In the genomic region with DNA sequence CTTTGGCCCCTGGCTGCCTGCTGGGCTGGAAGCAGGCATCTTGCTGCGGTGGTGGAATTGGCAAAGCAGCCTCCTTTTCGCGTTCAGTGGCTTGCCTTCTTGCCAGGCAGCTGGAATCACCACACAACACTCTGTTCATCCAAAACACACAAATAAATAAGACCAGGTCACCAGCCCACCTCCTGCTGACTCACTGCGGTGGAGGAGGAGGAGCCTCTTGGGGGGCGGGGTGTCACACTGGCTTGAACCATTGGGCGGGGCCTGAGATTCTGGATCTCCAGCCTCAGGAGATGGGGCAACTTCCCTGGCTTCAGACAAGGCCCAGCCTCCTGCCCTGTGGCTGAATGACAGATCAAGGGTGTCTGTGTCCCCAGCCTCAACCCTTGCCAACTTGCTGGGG, we compare ENCODE assay signal across 8 mouse cellular contexts. TPM values are rescaled to one million over a fixed set of nuclear protein-coding genes. Genes with fewer than 3 reads are reported as not detected.
DNase-seq lines count a peak whose midpoint lies in the region; ATAC-seq and TF ChIP-seq lines count a peak whose summit lies in the region.

No protein-coding gene starts in this region.

- no peak overlapping the region for H3K9ac ChIP-seq in lung, postnatal 0 days (replicated peaks; ENCODE audit: low read depth)
- no peak overlapping the region for H3K9ac ChIP-seq in stomach, postnatal 0 days (ENCODE audit: low read length)

- no peak overlapping the region for H3K4me3 ChIP-seq in lung, postnatal 0 days (ENCODE audit: low read depth, low read length)
- no peak overlapping the region for H3K4me3 ChIP-seq in stomach, postnatal 0 days (ENCODE audit: low read depth, low read length)

- no peak for TF ChIP-seq CTCF in lung, postnatal 0 days (IDR thresholded peaks at IDR 0.05)
- TF ChIP-seq CTCF in stomach, postnatal 0 days (IDR thresholded peaks at IDR 0.05; ENCODE audit: low read depth) = no peak

- no peaks in the 10 kb centered on the region for H3K9me3 ChIP-seq in lung, postnatal 0 days (ENCODE audit: low read length)
- H3K9me3 ChIP-seq in stomach, postnatal 0 days (ENCODE audit: control insufficient read depth, low read length) = no peaks in the 10 kb centered on the region

- ATAC-seq in lung, postnatal 0 days = peak; percentile 83
- peak; percentile 39; the same call in 1 of the 2 replicates for ATAC-seq in stomach, postnatal 0 days (ENCODE audit: low FRiP score, low TSS enrichment)
- no peak for ATAC-seq in frontal cortex, adult (ENCODE audit: low TSS enrichment)

- TF ChIP-seq EP300 in lung, postnatal 0 days (IDR thresholded peaks at IDR 0.05) = no peak
- TF ChIP-seq EP300 in stomach, postnatal 0 days (optimal IDR thresholded peaks at IDR 0.05) = no peak

- WGBS in lung, postnatal 0 days = 10% methylated on average over 5 of the region's 6 CpGs
- WGBS in stomach, postnatal 0 days = 19% methylated on average over 6 of the region's 6 CpGs

- H3K27me3 ChIP-seq in lung, postnatal 0 days (replicated peaks; ENCODE audit: insufficient read depth, low read length) = no peaks in the 10 kb centered on the region
- H3K27me3 ChIP-seq in stomach, postnatal 0 days (ENCODE audit: control insufficient read depth, insufficient read depth, low read length) = no peaks in the 10 kb centered on the region

- no peaks in the 10 kb centered on the region for H3K4me1 ChIP-seq in lung, postnatal 0 days (ENCODE audit: insufficient read depth, low read depth, low read length)
- H3K4me1 ChIP-seq in stomach, postnatal 0 days (replicated peaks; ENCODE audit: control insufficient read depth, insufficient read depth) = no peaks in the 10 kb centered on the region

- H3K27ac ChIP-seq in lung, postnatal 0 days (ENCODE audit: low read length) = no peak overlapping the region
- H3K27ac ChIP-seq in stomach, postnatal 0 days (replicated peaks) = no peak overlapping the region

- H3K4me2 ChIP-seq in lung, postnatal 0 days (replicated peaks; ENCODE audit: low read depth, low read length) = no peak overlapping the region
- no peak overlapping the region for H3K4me2 ChIP-seq in stomach, postnatal 0 days (replicated peaks; ENCODE audit: low read depth)

- DNase-seq in spleen, postnatal 10 days (ENCODE audit: low spot score in 2 of 2) = peak; percentile 41 to 76
- no peak for DNase-seq in spleen, adult 12 weeks (ENCODE audit: low spot score)
- DNase-seq in adrenal gland, postnatal 36 days = peak; percentile 88 to 90
- peak; percentile 61 for DNase-seq in gastrocnemius, postnatal 25 days
- peak; percentile 51 for DNase-seq in kidney, postnatal 14 days
- peak; percentile 74 for DNase-seq in lung, postnatal 0 days (ENCODE audit: low spot score)
- DNase-seq in stomach, postnatal 0 days (ENCODE audit: low spot score) = peak; percentile 64

- H3K36me3 ChIP-seq in lung, postnatal 0 days (ENCODE audit: insufficient read depth, low read length) = no peaks in the 10 kb centered on the region
- H3K36me3 ChIP-seq in stomach, postnatal 0 days (ENCODE audit: control insufficient read depth, insufficient read depth, low read length) = no peaks in the 10 kb centered on the region

RNA-seq across cellular contexts. Expression of gene Shisal1, which starts 34.5 kb away (rescaled TPM):
- total RNA-seq in adrenal gland, postnatal 36 days (2021) = 1 to 10 TPM in 1 of 2 experiments, under 1 TPM in 1; 0.63 to 1.1 TPM
- 1 to 10 TPM in 1 of 2 experiments, under 1 TPM in 1; 0.79 to 1.9 TPM for total RNA-seq in gastrocnemius, postnatal 25 days (2021)
- polyA plus RNA-seq in lung, postnatal 0 days (2015; fragmentation: Nextera tagmentation; extraction: Ambion mirVana) = 0.06 and 0.08 TPM in 2 replicates
- polyA plus RNA-seq in stomach, postnatal 0 days (2015; fragmentation: Nextera tagmentation; extraction: Ambion mirVana) = 0.82 and 1.1 TPM in 2 replicates
